Mouse (Mus musculus) lung, adult 2 months (tissue): Measurements from ENCODE around the gene Iqschfp. TPM values are rescaled to one million over a fixed set of nuclear protein-coding genes. Genes with fewer than 3 reads are reported as not detected.

ENCODE experiments used
- DNase-seq: peaks from one replicate; pipeline ENCODE4 v3.0.0; 2022
- H3K4me1 ChIP-seq: fragments of 200-500 bp; 2 replicates; pipeline ENCODE4 v1.6.1; 2011; ENCODE audit warnings: low read length; ENCODE audit not compliant: control insufficient read depth, insufficient read depth
- H3K4me3 ChIP-seq: fragments of 200-500 bp; replicated peaks from 2 replicates; pipeline ENCODE3; 2011; ENCODE audit warnings: low read depth, mild to moderate bottlenecking, control low read depth, low read length; ENCODE audit errors: extremely low read depth
- CTCF ChIP-seq: fragments of 200-500 bp; IDR thresholded peaks from 2 replicates; pipeline ENCODE4 v1.5.1; 2011; ENCODE audit warnings: mild to moderate bottlenecking, low read length, control low read depth; ENCODE audit not compliant: insufficient read depth
- POLR2A ChIP-seq: fragments of 200-500 bp; IDR thresholded peaks from 2 replicates; pipeline ENCODE4 v1.6.1; 2011; ENCODE audit warnings: low read depth, mild to moderate bottlenecking, control low read depth, low read length, borderline replicate concordance; ENCODE audit errors: extremely low read depth
- WGBS: fragments of 180-500 bp; shearing (Covaris S2); methylation state at CpG from one replicate; pipeline ENCODE4 v1.1.7; 2018; 5-methylcytosine and 5-hydroxymethylcytosine counted together
- polyA plus RNA-seq: library from polyadenylated mRNA; depleted of rRNA; stranded (reverse); fragments of >200 nt; gene quantifications from 2 replicates; pipeline ENCODE4 v1.2.3, GENCODE M21; 2012

Iqschfp gene
- polyA plus RNA-seq, 1 experiment, result not detected

DNA sequence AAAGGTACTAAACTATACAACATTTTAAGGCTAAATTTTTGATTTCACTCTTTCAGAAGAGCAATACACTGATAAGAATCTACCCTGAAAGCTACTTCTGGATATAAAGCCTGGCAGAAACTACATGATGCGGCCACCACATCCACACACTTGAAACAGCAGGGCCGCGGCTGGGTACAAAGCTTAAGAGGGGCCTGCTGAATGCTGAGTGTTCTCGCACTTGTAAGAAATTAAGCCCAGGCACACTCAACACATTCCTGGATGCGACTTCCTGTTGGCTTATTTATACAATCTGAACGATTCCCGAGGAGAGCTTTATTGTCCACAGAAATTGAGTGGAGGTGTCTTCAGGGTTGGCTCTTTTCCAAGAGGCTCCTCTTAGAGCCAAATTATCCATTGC lies 625.2 kb downstream of the Iqschfp start:
- Histone ChIP-seq H3K4me1 (no peaks in the 10 kb centered on the region), H3K4me3 (no peak overlapping the region)
- TF ChIP-seq CTCF, result no peak
- TF ChIP-seq POLR2A, result no peak
- WGBS, result 39% methylated on average over 7 of the region's 7 CpGs
- DNase-seq, result no peak

DNA sequence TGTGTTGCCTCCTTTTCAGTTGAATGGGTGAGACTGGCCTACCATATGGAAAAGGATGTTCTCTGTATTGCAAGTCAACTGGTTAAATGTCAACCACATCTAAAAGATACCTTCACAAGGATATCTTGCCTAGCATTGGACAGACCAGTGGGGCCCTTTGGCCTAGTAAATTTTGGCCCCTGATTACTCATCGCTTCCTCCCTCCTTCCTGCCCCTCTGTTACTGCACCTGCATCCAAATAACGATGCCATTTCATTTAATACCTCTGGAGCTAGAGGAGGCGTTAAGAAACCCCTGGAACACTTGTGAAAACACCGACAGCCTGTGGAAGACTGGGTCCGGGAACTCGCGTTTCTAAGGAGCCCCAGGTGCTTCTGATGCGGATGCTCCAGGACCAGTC lies 626.0 kb downstream of the Iqschfp start:
- WGBS, result 87% methylated on average over 8 of the region's 8 CpGs
- TF ChIP-seq CTCF (no peak), POLR2A (no peak)
- H3K4me3 ChIP-seq, result no peak overlapping the region
- DNase-seq, result no peak
- no peaks in the 10 kb centered on the region for H3K4me1 ChIP-seq

DNA sequence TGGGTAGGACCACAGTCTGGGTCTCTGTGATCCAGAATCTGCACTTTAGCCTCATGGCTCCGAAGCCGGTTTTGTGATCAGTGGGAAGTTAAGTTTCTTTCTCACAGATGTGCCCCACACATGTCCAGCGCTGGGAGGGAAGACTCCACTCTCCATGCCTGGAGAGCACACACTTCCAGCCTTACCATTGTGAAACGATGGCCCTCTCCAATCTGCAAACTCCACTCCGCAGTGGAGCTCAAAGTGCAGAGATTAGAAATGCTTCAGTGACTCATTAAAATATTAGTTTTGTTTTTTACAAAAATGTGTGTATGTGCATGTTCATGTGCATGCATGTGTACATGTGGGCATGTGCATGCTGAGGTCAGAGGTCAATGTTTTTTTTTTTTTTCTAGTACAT lies 626.6 kb downstream of the Iqschfp start:
- Histone ChIP-seq H3K4me3 (no peak overlapping the region), H3K4me1 (no peaks in the 10 kb centered on the region)
- 91% methylated on average over 5 of the region's 5 CpGs for WGBS
- TF ChIP-seq CTCF (no peak), POLR2A (no peak)
- DNase-seq, result no peak

DNA sequence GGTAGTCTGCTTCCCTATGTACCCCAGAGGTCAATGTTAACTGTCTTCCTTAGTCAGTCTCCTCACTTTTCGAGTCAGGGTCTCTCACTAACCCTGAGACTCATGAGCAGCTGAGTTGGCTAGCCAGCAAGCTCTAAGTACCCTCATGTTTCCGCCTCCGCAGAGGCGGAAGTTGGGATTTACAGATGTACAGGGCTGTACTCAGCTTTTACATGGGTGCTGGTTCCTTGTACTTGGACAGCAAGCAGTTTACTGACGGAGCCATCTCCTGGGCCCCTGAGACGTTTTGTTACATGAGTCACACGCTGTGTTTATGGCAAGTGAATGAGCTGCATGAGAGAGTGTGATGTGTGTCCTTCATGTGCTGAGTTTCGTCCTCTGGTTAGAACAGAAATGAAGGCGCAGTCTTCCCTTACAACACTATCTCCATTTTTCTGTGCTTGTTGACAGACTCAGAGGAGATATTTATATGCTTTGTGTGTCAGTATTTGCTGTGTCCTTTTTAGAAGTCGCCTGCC lies 633.4 kb downstream of the Iqschfp start:
- no peak overlapping the region for H3K4me3 ChIP-seq
- TF ChIP-seq POLR2A (no peak), CTCF (no peak)
- H3K4me1 ChIP-seq, result peaks cover 5% of the 10 kb centered on the region
- 86% methylated on average over 10 of the region's 10 CpGs for WGBS
- no peak for DNase-seq

DNA sequence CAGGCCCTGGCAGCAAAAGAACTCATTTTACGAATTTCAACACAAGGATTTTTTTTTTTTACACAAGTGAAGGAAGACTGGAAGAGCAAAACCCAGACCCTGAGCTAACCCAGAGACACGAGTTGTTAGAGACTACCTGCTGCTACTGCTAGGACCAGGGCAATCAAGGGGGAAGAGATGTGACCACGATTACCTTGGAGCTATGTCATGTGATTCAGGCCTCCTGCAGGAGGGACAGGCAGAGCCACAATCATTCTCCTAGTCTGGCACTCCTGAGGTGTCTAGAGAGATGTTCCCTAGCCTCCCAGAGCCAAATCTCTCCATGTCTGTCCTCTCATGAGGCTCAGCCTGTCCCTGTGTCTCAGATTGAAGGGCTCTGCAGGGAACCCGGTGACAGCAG lies 634.4 kb downstream of the Iqschfp start:
- no peak for TF ChIP-seq POLR2A
- no peak for TF ChIP-seq CTCF
- Histone ChIP-seq H3K4me1 (peaks cover 5% of the 10 kb centered on the region), H3K4me3 (no peak overlapping the region)
- 53% methylated on average over 4 of the region's 4 CpGs for WGBS
- no peak for DNase-seq

DNA sequence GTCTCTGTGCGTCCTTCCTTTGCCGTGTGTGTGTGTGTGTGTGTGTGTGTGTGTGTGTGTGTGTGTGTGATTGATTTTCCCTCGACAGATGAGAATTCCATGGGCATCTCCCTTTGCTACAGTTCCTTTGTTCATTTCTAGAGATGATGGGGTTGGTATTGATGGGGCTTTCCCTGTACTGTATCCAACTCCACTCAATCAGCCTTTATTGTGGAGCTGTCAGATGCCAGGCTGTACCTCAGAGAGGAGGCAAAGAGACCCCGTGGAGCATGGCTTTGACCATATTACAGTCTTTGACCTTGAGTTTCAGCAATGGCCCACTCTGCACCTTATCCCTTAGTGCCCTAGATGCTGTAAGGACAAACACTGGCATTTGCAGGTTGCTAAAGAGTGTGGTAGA lies 635.1 kb downstream of the Iqschfp start:
- 71% methylated on average over 4 of the region's 4 CpGs for WGBS
- DNase-seq, result no peak
- TF ChIP-seq POLR2A (no peak), CTCF (no peak)
- Histone ChIP-seq H3K4me1 (peaks cover 5% of the 10 kb centered on the region), H3K4me3 (no peak overlapping the region)

DNA sequence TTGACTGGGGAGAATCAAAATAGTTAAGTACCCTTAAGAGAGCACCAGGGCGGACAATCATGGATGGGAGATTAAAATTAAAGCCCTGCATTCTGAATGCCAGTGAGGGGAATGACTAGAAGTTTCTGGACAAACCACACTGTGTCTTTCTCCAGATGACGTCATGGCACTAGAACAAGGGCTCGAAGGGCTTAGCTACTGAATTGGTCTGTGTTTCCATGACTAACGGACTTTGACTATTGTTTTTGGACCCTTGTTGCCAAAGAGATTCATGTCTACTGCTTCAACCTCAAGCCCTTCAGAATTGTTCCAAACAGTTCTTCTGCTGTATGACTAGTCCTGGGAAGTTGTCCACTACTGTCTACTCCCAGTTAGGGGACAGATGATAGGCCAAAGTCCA lies 639.9 kb downstream of the Iqschfp start:
- TF ChIP-seq CTCF (no peak), POLR2A (no peak)
- Histone ChIP-seq H3K4me1 (peaks cover 5% of the 10 kb centered on the region), H3K4me3 (no peak overlapping the region)
- no peak for DNase-seq
- 81% methylated on average over 4 of the region's 4 CpGs for WGBS

DNA sequence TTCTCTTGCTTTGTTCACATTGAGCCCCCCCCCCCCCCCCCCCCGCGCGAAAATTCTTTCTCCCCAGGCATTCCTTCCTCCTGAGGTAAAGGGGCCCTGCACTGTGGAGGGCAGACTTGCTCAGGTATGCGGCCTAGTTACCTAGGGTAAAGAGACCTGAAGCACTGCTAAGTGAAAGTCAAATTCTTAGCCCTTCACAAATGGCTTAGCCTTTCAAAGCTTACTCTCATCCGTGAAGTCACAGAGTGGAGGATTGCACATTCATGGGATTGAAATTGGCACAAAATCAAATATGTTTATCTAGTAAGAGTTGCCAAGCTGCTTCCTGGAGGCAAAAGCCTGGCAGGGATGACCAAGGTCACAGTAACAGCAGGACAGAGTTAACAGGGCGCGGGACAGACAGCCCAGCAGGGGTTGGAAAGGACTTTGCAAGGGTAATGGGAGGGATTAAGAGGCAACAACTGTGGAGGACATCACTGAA lies 642.6 kb downstream of the Iqschfp start:
- Histone ChIP-seq H3K4me1 (no peaks in the 10 kb centered on the region; the same call in 1 of the 2 replicates), H3K4me3 (no peak overlapping the region)
- TF ChIP-seq CTCF (no peak), POLR2A (no peak)
- WGBS, result 20% methylated on average over 6 of the region's 7 CpGs
- DNase-seq, result peak; percentile 25

DNA sequence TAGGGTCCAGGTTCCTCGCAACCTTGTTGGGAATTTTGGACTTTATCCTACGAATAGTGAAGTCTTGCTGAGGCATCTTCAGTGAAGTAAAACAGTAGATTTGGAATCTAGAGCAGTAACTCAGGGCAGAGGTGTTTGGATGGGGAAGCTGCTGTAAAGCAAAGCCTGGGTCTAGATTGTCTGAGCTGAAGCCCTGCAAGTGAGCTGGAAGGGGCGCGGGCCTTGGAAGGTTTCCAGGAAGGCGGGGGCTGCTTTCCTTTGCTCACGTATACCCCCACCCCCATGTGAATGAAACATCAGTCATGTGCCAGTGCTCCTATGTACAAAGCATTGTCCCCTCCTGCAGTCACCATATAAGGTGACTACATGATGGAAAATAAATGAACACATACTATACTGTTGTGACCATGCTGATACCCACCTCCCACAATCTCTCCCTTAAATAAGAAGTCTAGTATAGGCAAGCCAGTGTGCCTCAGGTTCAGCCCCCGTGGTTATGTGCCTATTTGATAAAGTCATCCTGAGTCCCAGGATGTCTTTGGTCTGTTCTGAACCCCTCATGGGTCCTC lies 643.2 kb downstream of the Iqschfp start:
- DNase-seq, result no peak
- TF ChIP-seq CTCF (no peak), POLR2A (no peak)
- no peak overlapping the region for H3K4me3 ChIP-seq
- 67% methylated on average over 7 of the region's 7 CpGs for WGBS
- H3K4me1 ChIP-seq, result no peaks in the 10 kb centered on the region; the same call in 1 of the 2 replicates

DNA sequence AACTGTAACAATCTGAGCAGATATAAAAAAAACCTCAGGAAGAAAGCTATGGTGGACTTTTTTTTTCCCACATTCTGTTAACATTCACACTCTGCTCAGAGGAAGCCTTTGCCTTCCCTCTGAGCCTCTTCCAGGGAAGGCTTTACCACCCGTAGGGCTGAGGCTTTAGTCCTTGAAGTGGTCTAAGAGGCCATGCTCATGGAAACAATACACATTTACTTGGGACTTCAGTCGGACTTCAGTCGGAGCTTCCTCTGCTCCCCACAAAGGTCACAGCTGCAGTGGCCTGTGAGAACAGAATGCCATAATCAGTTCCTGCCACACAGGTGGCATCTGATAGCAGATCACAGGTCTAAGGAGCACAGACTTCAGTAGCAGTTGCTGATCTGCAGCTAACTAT lies 644.0 kb downstream of the Iqschfp start:
- WGBS, result 70% methylated on average over 3 of the region's 3 CpGs
- H3K4me1 ChIP-seq, result no peaks in the 10 kb centered on the region; the same call in 1 of the 2 replicates
- no peak overlapping the region for H3K4me3 ChIP-seq
- DNase-seq, result no peak
- TF ChIP-seq POLR2A, result no peak
- no peak for TF ChIP-seq CTCF
